In the genomic region with DNA sequence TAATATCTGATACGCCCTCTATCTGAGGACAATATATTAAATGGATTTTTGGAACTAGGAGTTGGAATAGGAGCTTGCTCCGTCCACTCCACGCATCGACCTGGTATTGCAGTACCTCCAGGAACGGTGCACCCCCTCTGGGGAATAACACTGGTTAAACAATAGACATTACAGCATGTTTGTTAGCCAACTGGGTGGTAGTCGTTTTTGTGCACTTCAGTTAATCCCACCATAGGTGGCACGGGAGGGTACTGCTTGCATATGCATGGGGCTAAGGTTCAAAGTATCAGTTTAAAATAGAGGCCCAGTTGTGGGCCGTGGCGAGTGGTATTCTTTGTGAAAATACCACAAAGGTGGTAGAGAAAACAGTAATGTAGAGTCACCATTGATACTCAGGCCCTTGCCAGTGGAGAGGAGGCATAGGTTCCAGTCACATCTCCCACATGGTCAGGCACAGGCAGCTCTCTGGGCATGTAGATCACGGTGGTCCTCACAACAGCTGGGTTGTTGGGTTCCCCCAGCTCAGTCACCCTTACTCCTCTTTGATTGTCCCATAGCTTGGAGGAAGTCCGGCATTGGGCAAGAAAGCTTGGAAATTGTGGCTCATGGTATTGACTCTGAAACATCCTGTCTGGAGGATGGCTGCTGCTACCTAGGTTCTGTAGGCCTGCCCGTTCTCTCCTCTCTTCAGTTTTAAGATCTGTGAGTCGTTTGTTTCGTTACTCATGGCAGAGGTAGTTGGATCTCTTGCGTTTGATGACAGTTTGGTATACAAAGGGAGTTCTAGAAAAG, we compare ENCODE assay signal across 8 mouse cellular contexts. TPM values are rescaled to one million over a fixed set of nuclear protein-coding genes. Genes with fewer than 3 reads are reported as not detected.
DNase-seq lines count a peak whose midpoint lies in the region; ATAC-seq lines count a peak whose summit lies in the region.

No protein-coding gene starts in this region.

- intact Hi-C loops in gastrocnemius, postnatal 14 days (cut with DNase I; ENCODE audit: low total_unique reads), result no loop called here
- intact Hi-C loops in left cerebral cortex, postnatal 14 days (cut with DNase I), result no loop called here

- H3K9ac ChIP-seq in hindbrain, embryonic 13.5 days, result peak overlapping the region; percentile 76

- no peaks in the 10 kb centered on the region for H3K36me3 ChIP-seq in forebrain, embryonic 10.5 days (replicated peaks)
- H3K36me3 ChIP-seq in hindbrain, embryonic 13.5 days, result no peaks in the 10 kb centered on the region

- peak; percentile 85 for ATAC-seq in hindbrain, embryonic 13.5 days (ENCODE audit: low FRiP score)
- peak; percentile 89 for ATAC-seq in megakaryocyte-erythroid progenitor cell, adult 5-6 weeks (replicated peaks; ENCODE audit: low FRiP score, low TSS enrichment, poor library complexity, severe bottlenecking)

- peak overlapping the region; percentile 49 for H3K4me3 ChIP-seq in forebrain, embryonic 10.5 days
- H3K4me3 ChIP-seq in hindbrain, embryonic 13.5 days, result peak overlapping the region; percentile 43

- peak overlapping the region; percentile 62 for H3K4me2 ChIP-seq in hindbrain, embryonic 13.5 days

- H3K27me3 ChIP-seq in forebrain, embryonic 10.5 days (ENCODE audit: poor library complexity, severe bottlenecking), result peaks cover 11% of the 10 kb centered on the region
- no peaks in the 10 kb centered on the region for H3K27me3 ChIP-seq in hindbrain, embryonic 13.5 days

- no peaks in the 10 kb centered on the region for H3K9me3 ChIP-seq in forebrain, embryonic 10.5 days
- no peaks in the 10 kb centered on the region for H3K9me3 ChIP-seq in hindbrain, embryonic 13.5 days

- WGBS in forebrain, embryonic 10.5 days, result 6% methylated on average over 15 of the region's 15 CpGs
- 6% methylated on average over 15 of the region's 15 CpGs for WGBS in hindbrain, embryonic 13.5 days

- peak overlapping the region; percentile 97 for H3K27ac ChIP-seq in forebrain, embryonic 10.5 days
- H3K27ac ChIP-seq in hindbrain, embryonic 13.5 days, result peak overlapping the region; percentile 93

- DNase-seq in gastrocnemius, postnatal 14 days, result peak; percentile 36
- DNase-seq in gastrocnemius, postnatal 25 days, result no peak
- DNase-seq in brain, embryonic 18.5 days (ENCODE audit: low read depth, low spot score), result peak; percentile 66
- peak; percentile 88 for DNase-seq in forebrain, embryonic 10.5 days (ENCODE audit: extremely low spot score, low spot score)
- DNase-seq in left cerebral cortex, postnatal 14 days (ENCODE audit: low spot score in 2 of 2), result peak; percentile 49 to 72
- peak; percentile 71 for DNase-seq in skeletal muscle tissue, adult 2 months (ENCODE audit: low read depth, low spot score)

- peaks cover 43% of the 10 kb centered on the region for H3K4me1 ChIP-seq in forebrain, embryonic 10.5 days
- peaks cover 33% of the 10 kb centered on the region for H3K4me1 ChIP-seq in hindbrain, embryonic 13.5 days (replicated peaks)

RNA-seq across cellular contexts. Expression of gene Pecr, which starts 28.9 kb away (rescaled TPM):
- total RNA-seq in gastrocnemius, postnatal 14 days (2021), result 10 to 100 TPM; 19.6 to 20.5 TPM
- total RNA-seq in gastrocnemius, postnatal 25 days (2021), result 10 to 100 TPM; 19.1 to 20.7 TPM
- polyA plus RNA-seq in forebrain, embryonic 10.5 days (2016; fragmentation: Nextera tagmentation; extraction: Ambion mirVana), result 22.5 and 23.5 TPM in 2 replicates
- polyA plus RNA-seq in hindbrain, embryonic 13.5 days (2015; fragmentation: Nextera tagmentation; extraction: Ambion mirVana), result 8.8 and 8.9 TPM in 2 replicates
- total RNA-seq in left cerebral cortex, postnatal 14 days (2021), result 1 to 10 TPM; 4.8 TPM
- total RNA-seq in megakaryocyte-erythroid progenitor cell, adult 5-6 weeks (2014; fragmentation: Nextera tagmentation), result 16.5 and 18.1 TPM in 2 replicates
- 13.3 and 23.8 TPM in 2 replicates for total RNA-seq in megakaryocyte-erythroid progenitor cell, adult 5-6 weeks (2017)

RNA-seq across cellular contexts. Expression of gene Tmem169, which starts 28.9 kb away (rescaled TPM):
- total RNA-seq in gastrocnemius, postnatal 14 days (2021), result under 1 TPM; 0.07 to 0.14 TPM
- total RNA-seq in gastrocnemius, postnatal 25 days (2021), result not detected
- polyA plus RNA-seq in forebrain, embryonic 10.5 days (2016; fragmentation: Nextera tagmentation; extraction: Ambion mirVana), result 3.1 and 3.3 TPM in 2 replicates
- 42.3 and 46.8 TPM in 2 replicates for polyA plus RNA-seq in hindbrain, embryonic 13.5 days (2015; fragmentation: Nextera tagmentation; extraction: Ambion mirVana)
- total RNA-seq in left cerebral cortex, postnatal 14 days (2021), result 10 to 100 TPM; 32.4 to 32.6 TPM
- not detected in 2 replicates for total RNA-seq in megakaryocyte-erythroid progenitor cell, adult 5-6 weeks (2014; fragmentation: Nextera tagmentation)
- total RNA-seq in megakaryocyte-erythroid progenitor cell, adult 5-6 weeks (2017), result 0.08 TPM in 1 of 2 replicates, not detected in the other

RNA-seq across cellular contexts. Expression of gene Mreg, which starts 43.2 kb away (rescaled TPM):
- total RNA-seq in gastrocnemius, postnatal 14 days (2021), result 10 to 100 TPM; 25.9 to 27.4 TPM
- 10 to 100 TPM; 39.6 to 50.5 TPM for total RNA-seq in gastrocnemius, postnatal 25 days (2021)
- polyA plus RNA-seq in forebrain, embryonic 10.5 days (2016; fragmentation: Nextera tagmentation; extraction: Ambion mirVana), result 3.3 and 4.1 TPM in 2 replicates
- 5.7 and 7.0 TPM in 2 replicates for polyA plus RNA-seq in hindbrain, embryonic 13.5 days (2015; fragmentation: Nextera tagmentation; extraction: Ambion mirVana)
- total RNA-seq in left cerebral cortex, postnatal 14 days (2021), result 1 to 10 TPM; 2.3 to 2.6 TPM
- not detected in 2 replicates for total RNA-seq in megakaryocyte-erythroid progenitor cell, adult 5-6 weeks (2014; fragmentation: Nextera tagmentation)
- total RNA-seq in megakaryocyte-erythroid progenitor cell, adult 5-6 weeks (2017), result not detected in 2 replicates

RNA-seq across cellular contexts. Expression of gene Xrcc5, which starts 52.0 kb away (rescaled TPM):
- 10 to 100 TPM; 19.3 to 20.9 TPM for total RNA-seq in gastrocnemius, postnatal 14 days (2021)
- 10 to 100 TPM; 14.3 to 20.5 TPM for total RNA-seq in gastrocnemius, postnatal 25 days (2021)
- polyA plus RNA-seq in forebrain, embryonic 10.5 days (2016; fragmentation: Nextera tagmentation; extraction: Ambion mirVana), result 49.1 and 52.2 TPM in 2 replicates
- polyA plus RNA-seq in hindbrain, embryonic 13.5 days (2015; fragmentation: Nextera tagmentation; extraction: Ambion mirVana), result 26.0 and 26.5 TPM in 2 replicates
- total RNA-seq in left cerebral cortex, postnatal 14 days (2021), result 10 to 100 TPM; 11.2 to 12.5 TPM
- total RNA-seq in megakaryocyte-erythroid progenitor cell, adult 5-6 weeks (2014; fragmentation: Nextera tagmentation), result 39.9 and 42.5 TPM in 2 replicates
- total RNA-seq in megakaryocyte-erythroid progenitor cell, adult 5-6 weeks (2017), result 72.9 and 78.9 TPM in 2 replicates

Comparison
In these comparisons a context has a peak if more than half of its experiments do, and no peak if none do; other contexts are left out.
1. RNA of gene Tmem169, which starts 28.9 kb away (total RNA-seq): 32.4 to 32.6 TPM in left cerebral cortex, postnatal 14 days; not detected in gastrocnemius, postnatal 25 days, 0.07 to 0.14 TPM in gastrocnemius, postnatal 14 days and 0.08 TPM in megakaryocyte-erythroid progenitor cell, adult 5-6 weeks; every median in the first group is over 10 times any median in the second.
2. RNA of gene Mreg, which starts 43.2 kb away (total RNA-seq): 39.6 to 50.5 TPM in gastrocnemius, postnatal 25 days and 25.9 to 27.4 TPM in gastrocnemius, postnatal 14 days; 2.3 to 2.6 TPM in left cerebral cortex, postnatal 14 days and not detected in megakaryocyte-erythroid progenitor cell, adult 5-6 weeks; every median in the first group is over 4 times any median in the second.